Mouse (Mus musculus) hindbrain, embryonic 15.5 days (tissue): ENCODE measurements around the gene Tas2r117. TPM values are rescaled to one million over a fixed set of nuclear protein-coding genes. Genes with fewer than 3 reads are reported as not detected.

Source experiments
- ATAC-seq: fragments of 200-750 bp; cut with Nextera tagmentation; 2 replicates; pipeline ENCODE4 v1.8.0; 2017; ENCODE audit warnings: low read depth, moderate number of reproducible peaks, moderate TSS enrichment; ENCODE audit not compliant: low FRiP score
- H3K27ac ChIP-seq: fragments of 300-500 bp; sonication (generic); replicated peaks from 2 replicates; pipeline ENCODE4 v1.5.1; 2015; ENCODE audit warnings: mild to moderate bottlenecking, inconsistent platforms
- H3K27me3 ChIP-seq: fragments of 300-500 bp; sonication (generic); 2 replicates; pipeline ENCODE4 v1.6.1; 2015; ENCODE audit warnings: control low read depth, inconsistent platforms
- H3K36me3 ChIP-seq: fragments of 300-500 bp; sonication (generic); 2 replicates; pipeline ENCODE4 v1.6.1; 2015; ENCODE audit warnings: control low read depth, inconsistent platforms
- H3K4me1 ChIP-seq: fragments of 300-500 bp; sonication (generic); replicated peaks from 2 replicates; pipeline ENCODE4 v1.6.1; 2015; ENCODE audit warnings: control low read depth, inconsistent platforms
- H3K4me2 ChIP-seq: fragments of 300-500 bp; sonication (generic); 2 replicates; pipeline ENCODE4 v1.6.1; 2015; ENCODE audit warnings: moderate library complexity, mild to moderate bottlenecking, inconsistent platforms
- H3K4me3 ChIP-seq: fragments of 300-500 bp; sonication (generic); 2 replicates; pipeline ENCODE4 v1.5.1; 2015; ENCODE audit warnings: mild to moderate bottlenecking, inconsistent platforms
- H3K9ac ChIP-seq: fragments of 300-500 bp; sonication (generic); 2 replicates; pipeline ENCODE4 v1.6.1; 2015; ENCODE audit warnings: inconsistent platforms
- H3K9me3 ChIP-seq: fragments of 300-500 bp; sonication (generic); 2 replicates; pipeline ENCODE4 v1.6.1; 2016; ENCODE audit warnings: control low read depth, inconsistent platforms
- WGBS: fragments of 180-500 bp; shearing (Covaris S2); methylation state at CpG from one replicate; pipeline ENCODE4 v1.1.7; 2015; 5-methylcytosine and 5-hydroxymethylcytosine counted together
- polyA plus RNA-seq: library from polyadenylated mRNA; unstranded; fragments of >200 nt; fragmentation: Nextera tagmentation; extraction: Ambion mirVana; gene quantifications from 2 replicates; pipeline ENCODE4 v1.2.1, GENCODE M21; 2015

Tas2r117 gene
- polyA plus RNA-seq, result not detected in 2 replicates

DNA sequence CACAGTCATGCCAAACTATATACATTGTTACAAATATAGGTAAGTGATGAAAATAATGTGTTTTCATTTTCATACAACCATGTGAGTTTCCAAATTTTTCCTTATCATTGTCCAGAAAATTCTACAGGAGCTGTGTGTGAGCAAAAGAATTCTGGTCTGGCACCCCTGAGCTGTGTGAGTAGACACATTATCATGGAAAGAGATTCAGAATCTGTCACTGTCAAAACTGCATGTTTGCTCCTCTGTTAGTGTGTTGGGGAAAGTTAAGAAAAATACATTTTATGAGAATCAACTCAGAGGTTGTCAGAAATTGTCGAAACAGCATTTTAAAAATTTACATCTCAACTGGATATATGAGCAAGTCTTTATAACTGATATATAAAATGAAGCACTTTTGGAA, at the start of gene Tas2r117:
Gene Tas2r117 (plus strand): TSS at position 301 of the 400 bp plus-strand sequence.
- no peaks in the 10 kb centered on the region for H3K36me3 ChIP-seq
- ATAC-seq, result no peak
- 83% methylated on average over 1 of the region's 1 CpGs for WGBS
- H3K9me3 ChIP-seq, result no peaks in the 10 kb centered on the region
- H3K27ac ChIP-seq, result no peak within 1 kb of the TSS
- no peaks in the 10 kb centered on the region for H3K27me3 ChIP-seq
- no peak within 1 kb of the TSS for H3K4me3 ChIP-seq
- H3K4me1 ChIP-seq, result no peaks in the 10 kb centered on the region
- H3K9ac ChIP-seq, result no peak within 1 kb of the TSS
- H3K4me2 ChIP-seq, result no peak within 1 kb of the TSS

DNA sequence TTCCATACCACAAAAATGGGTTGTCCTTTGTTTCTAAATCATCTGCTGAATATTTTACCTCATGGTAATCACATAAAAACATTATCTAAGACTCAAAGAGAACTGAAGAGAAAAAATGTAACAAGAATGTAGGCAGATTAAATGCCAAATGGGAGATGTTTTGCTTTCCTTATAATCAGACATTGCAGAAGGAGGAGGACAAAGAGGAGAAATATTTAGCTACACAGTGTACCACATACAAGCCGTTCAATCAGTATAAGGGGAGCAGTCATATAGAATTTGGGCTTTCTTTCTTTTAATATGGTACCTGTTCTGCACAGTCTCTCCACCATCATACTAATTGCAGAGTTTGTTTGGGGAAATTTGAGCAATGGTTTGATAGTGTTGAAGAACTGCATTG, 48.2 kb upstream of the Tas2r117 start, which contains the start of gene Tas2r124:
Gene Tas2r124 (plus strand): TSS at position 301 of the 400 bp plus-strand sequence.
- no peak within 1 kb of the TSS for H3K27ac ChIP-seq
- H3K27me3 ChIP-seq, result no peaks in the 10 kb centered on the region
- H3K36me3 ChIP-seq, result no peaks in the 10 kb centered on the region
- H3K9me3 ChIP-seq, result no peaks in the 10 kb centered on the region
- no peak within 1 kb of the TSS for H3K9ac ChIP-seq
- no peak within 1 kb of the TSS for H3K4me3 ChIP-seq
- ATAC-seq, result no peak
- no peak within 1 kb of the TSS for H3K4me2 ChIP-seq
- no peaks in the 10 kb centered on the region for H3K4me1 ChIP-seq
- WGBS, result 91% methylated on average over 1 of the region's 1 CpGs

DNA sequence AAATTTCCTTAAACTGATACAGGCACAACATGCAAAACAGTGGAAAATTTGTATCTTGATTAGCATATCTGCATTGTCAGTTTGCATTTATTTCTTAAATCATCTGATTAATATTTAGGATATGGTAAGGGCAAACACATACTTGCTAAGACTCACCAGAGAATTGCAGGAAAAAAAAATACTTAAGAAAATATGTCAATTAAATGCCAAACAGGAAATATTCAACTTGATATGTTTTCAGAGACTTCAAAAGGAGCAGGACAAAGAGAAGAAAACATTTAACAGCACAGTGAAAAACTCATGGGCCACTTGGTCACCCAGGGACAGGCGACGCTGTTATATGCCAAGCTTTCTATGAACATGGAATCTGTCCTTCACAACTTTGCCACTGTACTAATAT, 40.8 kb upstream of the Tas2r117 start, which contains the start of gene Tas2r102:
Gene Tas2r102 (plus strand): TSS at position 301 of the 400 bp plus-strand sequence.
- Histone ChIP-seq H3K4me2 (no peak within 1 kb of the TSS), H3K4me3 (no peak within 1 kb of the TSS), H3K4me1 (no peaks in the 10 kb centered on the region), H3K27me3 (no peaks in the 10 kb centered on the region), H3K27ac (no peak within 1 kb of the TSS), H3K9me3 (no peaks in the 10 kb centered on the region), H3K9ac (no peak within 1 kb of the TSS), H3K36me3 (no peaks in the 10 kb centered on the region)
- 95% methylated on average over 2 of the region's 2 CpGs for WGBS
- ATAC-seq, result no peak

DNA sequence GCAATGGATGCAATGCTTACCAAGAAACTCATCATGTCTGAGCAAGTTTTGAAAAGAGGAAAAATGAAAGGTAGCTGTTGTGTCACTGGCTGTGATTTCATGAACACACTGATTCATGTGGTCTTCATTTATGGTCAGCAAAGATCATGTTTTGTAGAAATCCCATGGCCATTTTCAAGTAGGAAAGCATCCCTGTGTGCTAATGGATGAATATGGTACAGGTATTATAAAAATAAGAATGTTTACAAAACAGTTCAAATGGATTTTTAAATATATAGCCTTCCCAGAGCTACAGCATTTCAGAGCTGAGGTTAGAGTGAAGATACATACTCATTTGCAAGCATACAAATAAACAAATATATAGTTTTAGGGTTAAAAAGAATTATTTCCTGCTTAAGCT, 24.6 kb upstream of the Tas2r117 start, which contains the start of gene Tas2r136:
Gene Tas2r136 (minus strand): TSS at position 101 of the 400 bp plus-strand sequence.
- Histone ChIP-seq H3K27me3 (no peaks in the 10 kb centered on the region), H3K9ac (no peak within 1 kb of the TSS), H3K9me3 (no peaks in the 10 kb centered on the region), H3K4me2 (no peak within 1 kb of the TSS), H3K27ac (no peak within 1 kb of the TSS), H3K4me3 (no peak within 1 kb of the TSS), H3K4me1 (no peaks in the 10 kb centered on the region), H3K36me3 (no peaks in the 10 kb centered on the region)
- no peak for ATAC-seq

DNA sequence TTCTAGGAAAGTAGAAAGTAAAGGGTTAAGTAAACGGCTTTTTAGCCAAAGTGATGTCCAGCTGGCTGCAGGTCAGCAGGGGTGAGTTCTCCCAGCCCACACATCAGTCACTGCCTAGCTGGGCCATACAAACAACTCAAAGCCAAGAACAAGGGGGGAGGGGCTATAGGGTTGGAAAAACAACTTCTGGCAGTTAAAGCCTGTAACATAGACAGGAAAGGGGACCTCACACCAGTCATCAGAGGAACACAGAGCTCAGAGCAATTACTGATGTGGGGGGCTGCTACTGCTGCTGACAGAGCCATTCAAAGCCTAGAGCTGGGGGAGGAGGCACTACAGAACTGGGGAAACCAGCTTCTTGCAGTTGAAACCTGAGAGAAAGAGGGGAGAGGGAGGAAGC, 7.2 kb upstream of the Tas2r117 start:
- no peaks in the 10 kb centered on the region for H3K36me3 ChIP-seq
- no peak for ATAC-seq
- no peak overlapping the region for H3K27ac ChIP-seq
- no peak overlapping the region for H3K4me2 ChIP-seq
- 33% methylated on average over 1 of the region's 1 CpGs for WGBS
- H3K4me3 ChIP-seq, result no peak overlapping the region
- H3K9me3 ChIP-seq, result no peaks in the 10 kb centered on the region; the same call in 1 of the 2 replicates
- no peaks in the 10 kb centered on the region for H3K27me3 ChIP-seq
- H3K9ac ChIP-seq, result no peak overlapping the region
- no peaks in the 10 kb centered on the region for H3K4me1 ChIP-seq

DNA sequence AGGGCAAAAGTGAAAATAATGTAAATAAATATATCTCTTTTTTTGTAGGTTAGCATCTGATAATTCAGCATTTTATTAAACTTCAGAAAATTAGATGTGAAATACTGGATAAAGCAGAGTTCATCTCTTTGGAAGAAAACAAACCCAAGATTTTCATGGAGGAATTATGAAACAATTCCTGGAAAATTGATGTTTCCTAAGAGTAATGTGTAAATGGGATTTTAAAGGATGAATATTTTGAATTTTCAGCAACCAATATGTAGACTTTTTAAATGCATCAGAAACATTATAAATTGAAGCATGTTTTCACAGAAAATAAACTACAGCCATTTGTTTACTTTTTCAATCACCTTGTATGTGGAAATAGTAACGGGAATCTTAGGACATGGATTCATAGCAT, 44.2 kb downstream of the Tas2r117 start, which contains the start of gene Tas2r123:
Gene Tas2r123 (plus strand): TSS at position 301 of the 400 bp plus-strand sequence.
- H3K9ac ChIP-seq, result no peak within 1 kb of the TSS
- H3K4me3 ChIP-seq, result no peak within 1 kb of the TSS
- H3K9me3 ChIP-seq, result no peaks in the 10 kb centered on the region
- no peaks in the 10 kb centered on the region for H3K27me3 ChIP-seq
- 94% methylated on average over 1 of the region's 1 CpGs for WGBS
- H3K36me3 ChIP-seq, result no peaks in the 10 kb centered on the region
- ATAC-seq, result no peak
- no peak within 1 kb of the TSS for H3K4me2 ChIP-seq
- H3K4me1 ChIP-seq, result no peaks in the 10 kb centered on the region
- H3K27ac ChIP-seq, result no peak within 1 kb of the TSS

Other genes starting within 250 kb of the Tas2r117 start
- not detected in 2 replicates for gene Prh1, start 233.0 kb upstream of the Tas2r117 start, polyA plus RNA-seq
- not detected in 2 replicates for gene Prp2, start 206.9 kb upstream of the Tas2r117 start, polyA plus RNA-seq
- not detected in 2 replicates for gene A630073D07Rik, start 151.3 kb upstream of the Tas2r117 start, polyA plus RNA-seq
- not detected in 2 replicates for gene Tas2r120, start 145.9 kb upstream of the Tas2r117 start, polyA plus RNA-seq
- gene Tas2r121, start 101.8 kb upstream of the Tas2r117 start, polyA plus RNA-seq, result not detected in 2 replicates
- not detected in 2 replicates for gene Tas2r122, start 90.9 kb upstream of the Tas2r117 start, polyA plus RNA-seq
- not detected in 2 replicates for gene Tas2r115, start 64.8 kb upstream of the Tas2r117 start, polyA plus RNA-seq
- not detected in 2 replicates for gene Tas2r124, start 48.1 kb upstream of the Tas2r117 start, polyA plus RNA-seq
- not detected in 2 replicates for gene Tas2r102, start 40.7 kb upstream of the Tas2r117 start, polyA plus RNA-seq
- not detected in 2 replicates for gene Tas2r136, start 24.7 kb upstream of the Tas2r117 start, polyA plus RNA-seq
- not detected in 2 replicates for gene Tas2r123, start 44.3 kb downstream of the Tas2r117 start, polyA plus RNA-seq
- not detected in 2 replicates for gene Tas2r116, start 52.6 kb downstream of the Tas2r117 start, polyA plus RNA-seq
- not detected in 2 replicates for gene Tas2r110, start 65.2 kb downstream of the Tas2r117 start, polyA plus RNA-seq
- gene Tas2r113, start 90.2 kb downstream of the Tas2r117 start, polyA plus RNA-seq, result not detected in 2 replicates
- not detected in 2 replicates for gene Tas2r125, start 106.8 kb downstream of the Tas2r117 start, polyA plus RNA-seq
- not detected in 2 replicates for gene Tas2r129, start 148.3 kb downstream of the Tas2r117 start, polyA plus RNA-seq
- not detected in 2 replicates for gene Tas2r131, start 155.1 kb downstream of the Tas2r117 start, polyA plus RNA-seq
- not detected in 2 replicates for gene Tas2r109, start 178.1 kb downstream of the Tas2r117 start, polyA plus RNA-seq
- not detected in 2 replicates for gene Tas2r103, start 234.3 kb downstream of the Tas2r117 start, polyA plus RNA-seq